Mouse (Mus musculus) cerebellum, adult 18-20 months (tissue): ENCODE measurements around the gene Prh1.
"Not testable (repeated sequence)": the region's sequence is repeated elsewhere in the genome, so short reads cannot be mapped to it uniquely, and the experiment has no call there.

Source experiments
- DNase-seq, 2 experiments: peaks; one replicate each; pipeline ENCODE4 v3.0.0; 2021

Prh1 gene

GRCm38 (mm10) chr6:132569509-132569908 lies at the start of gene Prh1:
Prh1 (plus strand) TSS chr6:132569809.
- not testable (repeated sequence) for DNase-seq

- DNase-seq = not testable (repeated sequence)
These were observed 26.0 kb downstream of the Prh1 start, which contains the start of gene Prp2 for GRCm38 (mm10) chr6:132595613-132596012. Prp2 (plus strand) TSS chr6:132595913.
